Mouse (Mus musculus) B cell, adult 62 days (primary cell): ENCODE measurements around the gene Ap1s2. TPM values are rescaled to one million over a fixed set of nuclear protein-coding genes. Genes with fewer than 3 reads are reported as not detected.

ENCODE experiments used
- total RNA-seq: library from RNA; stranded (reverse); gene quantifications from 4 replicates; pipeline ENCODE4 v1.2.4, GENCODE M21; 2023

The Ap1s2 gene
- 16.7 to 21.3 TPM (median 18.4 TPM) in 4 replicates for total RNA-seq

GRCm38 (mm10) chrX:163908337-163909250, at the start of gene Ap1s2:
TSS of gene Ap1s2 (plus strand) at chrX:163909017.

DNA sequence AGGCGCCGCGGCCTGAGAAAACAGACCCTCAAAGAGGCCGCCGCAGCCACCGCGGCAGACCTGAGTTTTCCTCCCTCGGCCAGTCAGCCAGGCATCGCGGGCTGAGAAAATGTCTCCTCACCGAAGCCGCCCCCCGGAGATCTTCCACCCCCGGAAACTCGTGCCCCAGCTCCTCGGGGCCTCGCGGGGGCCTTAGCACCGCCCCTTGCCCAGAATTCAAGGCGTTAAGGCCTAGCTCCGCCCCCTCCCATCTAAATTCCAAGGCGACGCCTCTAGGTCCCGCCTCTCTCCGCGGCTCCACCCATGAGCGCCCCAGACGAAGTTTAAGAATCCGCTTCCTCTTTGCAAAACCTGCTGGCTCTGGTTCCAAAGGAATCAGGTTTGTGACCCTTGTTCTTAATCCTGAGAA, 49.7 kb downstream of the Ap1s2 start, which contains the start of gene Zrsr2:
Gene Zrsr2, minus strand, starts transcription at position 195 of the 409 bp plus-strand sequence.

Other genes starting within 250 kb of the Ap1s2 start
- 0.66 TPM in 1 of 4 replicates, not detected in the others for gene Rnf138rt1, start 147.7 kb upstream of the Ap1s2 start, total RNA-seq
- 69.6 to 96.6 TPM (median 86.6 TPM) in 4 replicates for gene Zrsr2, start 49.6 kb downstream of the Ap1s2 start, total RNA-seq
- gene Car5b, start 119.0 kb downstream of the Ap1s2 start, total RNA-seq = 0.15 to 0.22 TPM in 2 of 4 replicates, not detected in the others
- 15.4 to 20.7 TPM (median 17.7 TPM) in 4 replicates for gene Siah1b, start 167.5 kb downstream of the Ap1s2 start, total RNA-seq
- not detected in 4 replicates for gene Cltrn, start 179.8 kb downstream of the Ap1s2 start, total RNA-seq
- not detected in 4 replicates for gene Ace2, start 230.3 kb downstream of the Ap1s2 start, total RNA-seq